Mouse (Mus musculus) spleen, postnatal 36 days (tissue): Measurements from ENCODE around the gene Sult6b2.

Experiments
- DNase-seq, 2 experiments: peaks; one replicate each; pipeline ENCODE4 v3.0.0; 2022; ENCODE audit warnings: low spot score in 2 of 2, mixed read lengths in 1 of 2

Gene Sult6b2

DNA sequence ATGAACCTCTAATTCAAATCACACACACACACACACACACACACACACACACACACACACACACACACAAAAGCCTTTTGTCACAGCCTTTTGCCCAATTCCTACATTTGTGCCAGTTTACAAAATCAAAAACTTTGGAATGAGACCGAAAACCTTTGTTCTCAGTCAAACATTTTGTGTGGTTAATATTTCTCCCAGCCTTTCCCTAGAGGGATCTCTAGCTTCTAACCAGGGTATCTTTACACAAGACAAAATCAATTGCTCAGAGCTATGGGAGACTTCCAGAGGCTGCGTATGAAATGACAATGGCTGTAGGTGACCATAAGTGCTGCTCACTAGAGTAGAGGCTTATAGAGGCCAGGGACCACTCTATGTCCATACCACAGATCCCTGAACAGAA, 66.1 kb downstream of the Sult6b2 start:
- no peak for DNase-seq

- no peak for DNase-seq
Observed at GRCm38 (mm10) chr6:142735302-142736005, 68.8 kb downstream of the Sult6b2 start.
